Mouse (Mus musculus) kidney, postnatal 14 days (tissue): ENCODE measurements at regions not wholly inside any gene's neighbourhood (a gene's known extent, or its start where the extent isn't known, plus 50 kb on each side); places are given as distances from the start of the nearest gene placed in this dataset.

Experiments used
- DNase-seq: peaks from one replicate; pipeline ENCODE4 v3.0.0; 2022; ENCODE audit warnings: mixed read lengths

DNA sequence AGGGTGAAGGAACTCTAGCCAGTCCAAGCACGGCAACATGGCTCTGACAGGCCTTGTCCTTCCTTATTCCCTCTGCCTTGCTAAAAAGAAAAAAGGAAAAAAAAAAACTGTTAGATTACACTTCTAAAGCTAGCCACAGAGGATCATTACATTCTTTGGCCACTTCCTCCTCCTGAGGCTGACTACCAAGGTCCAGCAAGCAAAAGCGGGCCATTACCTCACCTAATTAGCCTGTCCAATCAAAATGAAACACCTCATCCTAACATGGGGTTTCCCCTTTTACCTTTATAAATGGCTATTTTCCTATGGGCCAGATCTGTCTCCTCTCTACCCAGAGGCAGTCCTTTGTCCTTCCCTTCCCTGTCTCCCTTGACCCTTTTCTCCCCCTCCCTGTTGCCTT, 102.2 kb downstream of the Pih1h3b start:
- DNase-seq: no peak

- DNase-seq: peak; percentile 5
Measured at GRCm38 (mm10) chrX:140165966-140166365, 103.3 kb downstream of the Pih1h3b start.

- DNase-seq: no peak
Measured at GRCm38 (mm10) chrX:140179850-140180249, 117.2 kb downstream of the Pih1h3b start.

DNA sequence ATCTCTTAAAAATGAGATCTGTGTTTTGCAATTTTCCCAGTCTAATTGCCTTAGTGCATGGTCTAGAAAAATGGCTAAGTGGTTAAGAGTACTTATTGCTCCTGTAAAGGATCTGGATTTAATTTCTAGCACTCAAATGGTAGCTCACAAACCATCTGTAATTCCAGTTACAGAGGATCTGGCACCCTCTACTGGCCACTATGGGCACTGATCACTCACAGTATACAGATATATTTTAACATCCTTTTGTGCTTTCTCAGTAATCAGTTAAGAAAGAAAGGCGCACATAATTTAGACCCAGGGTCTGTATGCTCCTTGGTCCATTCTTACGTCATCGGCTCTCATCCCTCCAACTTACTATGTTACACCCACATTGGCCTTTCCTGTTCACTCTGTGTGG, 120.3 kb downstream of the Pih1h3b start:
- DNase-seq: peak; percentile 1

DNA sequence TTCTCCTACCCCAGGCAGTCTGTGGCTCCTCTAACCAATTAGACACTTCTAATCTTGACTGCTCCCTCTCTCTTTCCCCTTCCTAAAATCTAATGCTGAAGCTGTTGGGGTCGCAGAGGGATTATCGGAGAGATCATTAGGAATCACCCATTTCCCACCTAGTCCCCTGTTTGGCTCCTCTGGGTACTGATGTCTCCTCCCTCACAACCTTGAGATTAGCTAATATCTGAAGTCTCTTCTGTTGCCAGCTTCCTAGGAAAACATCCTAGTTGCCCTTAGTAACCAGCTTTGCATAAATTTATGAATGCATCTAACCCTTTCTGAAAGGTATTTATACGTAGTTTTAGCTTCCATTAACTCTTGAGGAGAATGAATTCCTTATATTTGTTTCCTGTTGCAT, 138.4 kb upstream of the Frmpd3 start:
- no peak for DNase-seq

DNA sequence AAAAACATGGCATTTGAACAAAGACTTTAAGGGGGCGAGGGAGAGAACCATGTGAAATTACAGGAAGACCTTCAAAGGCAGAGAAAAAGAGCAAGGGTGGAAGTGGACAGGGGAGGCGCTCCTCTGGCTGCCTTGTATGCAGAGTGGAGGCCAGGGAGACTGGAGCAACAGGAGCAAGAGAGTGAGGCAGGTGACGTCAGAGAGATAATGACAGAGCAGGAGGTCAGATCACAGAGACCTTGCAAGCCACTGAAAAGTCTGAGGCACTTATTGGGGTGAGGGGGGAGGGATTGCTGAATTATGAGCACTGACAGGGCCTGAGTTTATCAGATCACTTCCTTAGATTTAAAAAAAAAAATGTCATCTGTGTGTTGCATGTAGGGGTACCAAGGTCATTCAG, 133.3 kb upstream of the Frmpd3 start:
- no peak for DNase-seq

- DNase-seq: no peak
Measured at GRCm38 (mm10) chrX:140212644-140213361, 129.3 kb upstream of the Frmpd3 start.

DNA sequence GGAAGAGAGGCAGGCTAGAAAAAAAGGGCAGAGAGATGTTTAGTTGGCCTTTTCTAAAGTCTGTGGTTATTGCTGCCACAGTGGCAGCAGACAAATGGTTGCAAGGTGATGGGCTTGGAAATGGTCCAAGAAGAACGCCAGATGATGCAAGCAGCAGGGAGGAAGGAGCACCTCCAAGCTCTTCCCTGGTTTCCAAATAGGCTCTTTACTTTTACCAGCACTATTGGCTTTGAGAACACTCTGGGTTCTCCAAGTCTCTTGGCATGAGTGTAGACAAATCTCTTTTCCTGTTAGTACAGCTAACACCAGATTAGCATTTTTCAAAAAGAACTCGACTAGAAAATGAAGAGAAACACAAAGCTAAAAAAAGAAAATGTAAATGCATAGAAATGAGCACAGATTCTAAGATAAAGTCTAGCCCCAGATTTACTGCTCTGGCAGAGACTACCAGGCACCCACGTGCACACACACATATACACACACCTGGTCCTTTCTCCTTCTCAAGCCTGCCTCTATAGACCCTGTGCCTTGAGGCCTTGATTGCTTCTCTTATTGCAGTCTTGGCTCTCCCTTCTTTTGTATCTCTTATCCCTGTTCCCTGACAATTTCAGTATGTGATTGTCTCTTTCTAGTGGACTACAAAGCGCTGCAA, 127.7 kb upstream of the Frmpd3 start:
- no peak for DNase-seq

- DNase-seq: no peak
Measured at GRCm38 (mm10) chrX:140255790-140256189, 86.3 kb upstream of the Frmpd3 start.

GRCm38 (mm10) chrX:140269742-140270457, 72.2 kb upstream of the Frmpd3 start:
- no peak for DNase-seq

DNA sequence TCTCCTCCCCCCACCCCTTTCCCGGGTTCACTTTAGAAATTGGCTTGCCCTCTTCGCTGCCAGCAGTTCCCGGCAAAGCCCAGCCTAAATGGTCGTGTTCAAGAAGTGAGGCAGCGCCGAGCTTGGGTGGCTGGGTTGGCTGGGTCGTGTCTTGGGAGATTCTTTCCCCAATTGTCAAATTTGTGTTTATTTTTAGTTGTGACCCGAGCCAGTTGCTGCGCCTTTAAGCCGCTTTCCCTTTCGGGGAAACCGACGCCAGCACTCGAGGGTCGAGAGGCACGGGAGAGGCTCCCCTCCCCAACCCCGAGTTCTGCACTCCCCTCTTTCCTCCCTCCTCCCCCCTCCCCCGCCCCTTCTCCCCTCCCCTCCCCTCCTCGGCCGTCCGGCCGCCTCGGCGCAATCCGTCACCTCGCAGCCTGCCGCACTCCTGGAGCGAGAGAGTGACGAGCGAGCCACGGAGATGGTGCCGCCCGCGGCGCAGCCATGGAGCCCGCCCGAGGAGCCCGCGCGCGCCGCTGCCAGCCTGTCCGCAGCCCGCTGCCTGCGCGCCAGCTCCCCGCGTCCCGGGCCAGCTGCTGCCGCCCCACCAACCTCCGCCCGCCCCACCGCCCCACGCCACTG, 64.6 kb upstream of the Frmpd3 start:
- DNase-seq: peak; percentile 5

DNA sequence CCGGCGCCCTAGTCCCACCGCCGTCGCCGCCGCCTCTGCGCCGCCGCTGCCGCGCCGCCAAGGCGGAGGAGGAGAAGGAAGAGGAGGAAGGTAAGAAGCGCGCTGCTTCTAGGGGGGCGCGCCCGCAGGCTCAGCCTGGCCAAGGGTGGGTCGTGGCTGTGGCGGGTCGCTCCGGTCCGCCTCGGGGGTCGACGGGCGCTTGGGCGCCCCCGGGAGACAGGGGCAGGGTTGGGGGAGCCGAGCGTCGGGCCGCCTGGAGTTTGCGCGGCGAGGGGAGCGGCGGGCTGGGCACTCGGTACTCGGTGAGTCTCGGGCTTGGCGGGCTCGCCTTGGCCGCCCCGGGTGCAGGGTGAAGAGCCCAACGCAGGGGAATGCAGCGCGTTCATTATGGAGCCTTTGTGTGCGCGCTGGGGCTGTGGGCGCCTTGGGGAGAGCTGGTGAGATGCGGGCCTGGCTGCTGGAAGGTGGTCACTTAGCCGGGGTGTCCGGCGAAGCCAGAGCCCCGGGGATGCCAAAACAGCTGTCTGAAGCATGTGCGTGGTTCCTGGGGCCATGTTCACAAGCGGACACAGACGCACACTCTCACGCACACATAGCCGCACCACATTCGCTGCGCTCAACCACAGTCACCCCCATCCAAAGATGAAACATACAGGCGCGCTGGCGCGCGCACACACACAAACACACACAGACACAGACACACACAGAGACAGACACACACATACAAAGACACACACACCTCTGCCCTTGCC, 63.9 kb upstream of the Frmpd3 start:
- DNase-seq: no peak

GRCm38 (mm10) chrX:140279266-140279665, 62.8 kb upstream of the Frmpd3 start:
- DNase-seq: no peak

DNA sequence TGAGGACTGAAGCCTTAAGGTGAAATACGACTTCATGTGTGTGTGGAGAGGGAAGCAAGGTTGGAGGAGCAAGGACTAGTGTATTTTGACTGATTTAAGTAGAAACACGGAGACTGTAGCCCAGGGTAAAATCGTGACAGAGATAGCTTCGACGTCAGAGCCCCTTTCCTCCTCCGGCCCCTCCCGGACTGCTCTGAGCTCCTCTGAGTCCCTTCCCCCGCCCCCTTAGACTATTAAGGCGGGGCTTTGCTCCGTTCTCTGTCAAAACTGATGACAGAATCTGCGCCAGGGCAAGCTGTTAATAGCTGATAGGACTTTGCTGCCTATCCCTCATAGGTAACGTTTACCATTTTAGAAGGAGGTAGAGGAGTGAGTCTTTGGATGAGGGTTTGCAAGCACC, 62.0 kb upstream of the Frmpd3 start:
- no peak for DNase-seq
